Mouse (Mus musculus): Measurements from ENCODE around the gene Hist3h2ba. TPM values are rescaled to one million over a fixed set of nuclear protein-coding genes. Genes with fewer than 3 reads are reported as not detected.

Gene Hist3h2ba
- polyA plus RNA-seq, 1 experiment from 2014 or later, result 29.9 TPM

- Histone ChIP-seq H3K27ac (ENCODE audit: low read depth, low read length) (no peak overlapping the region), H3K36me3 (ENCODE audit: control insufficient read depth, insufficient read depth, low read length) (peaks cover 69% of the 10 kb centered on the region), H3K4me1 (ENCODE audit: control insufficient read depth, insufficient read depth, low read length) (peaks cover 12% of the 10 kb centered on the region), H3K27me3 (ENCODE audit: control insufficient read depth, insufficient read depth, low read length) (no peaks in the 10 kb centered on the region), H3K9me3 (ENCODE audit: control insufficient read depth, low read length) (no peaks in the 10 kb centered on the region), H3K4me3 (ENCODE audit: low read length) (no peak overlapping the region), H3K4me2 (replicated peaks; ENCODE audit: low read depth, low read length) (no peak overlapping the region), H3K9ac (ENCODE audit: low read depth, low read length) (no peak overlapping the region)
- ATAC-seq (ENCODE audit: low FRiP score, low TSS enrichment), result no peak
- WGBS, result 98% methylated on average over 7 of the region's 7 CpGs
These were observed 35.9 kb downstream of the Hist3h2ba start for GRCm38 (mm10) chr11:58984657-58985056.

GRCm38 (mm10) chr11:58985299-58985917, 36.7 kb downstream of the Hist3h2ba start:
- Histone ChIP-seq H3K4me3 (ENCODE audit: low read length) (no peak overlapping the region), H3K4me2 (replicated peaks; ENCODE audit: low read depth, low read length) (no peak overlapping the region), H3K9me3 (ENCODE audit: control insufficient read depth, low read length) (no peaks in the 10 kb centered on the region), H3K36me3 (ENCODE audit: control insufficient read depth, insufficient read depth, low read length) (peaks cover 76% of the 10 kb centered on the region), H3K27ac (ENCODE audit: low read depth, low read length) (no peak overlapping the region), H3K9ac (ENCODE audit: low read depth, low read length) (no peak overlapping the region), H3K27me3 (ENCODE audit: control insufficient read depth, insufficient read depth, low read length) (no peaks in the 10 kb centered on the region), H3K4me1 (ENCODE audit: control insufficient read depth, insufficient read depth, low read length) (peaks cover 4% of the 10 kb centered on the region)
- 88% methylated on average over 3 of the region's 3 CpGs for WGBS
- ATAC-seq (ENCODE audit: low FRiP score, low TSS enrichment), result no peak

- no peaks in the 10 kb centered on the region for H3K27me3 ChIP-seq (ENCODE audit: control insufficient read depth, insufficient read depth, low read length)
- no peaks in the 10 kb centered on the region for H3K4me1 ChIP-seq (ENCODE audit: control insufficient read depth, insufficient read depth, low read length)
- H3K9me3 ChIP-seq (ENCODE audit: control insufficient read depth, low read length), result no peaks in the 10 kb centered on the region
- no peak for ATAC-seq (ENCODE audit: low FRiP score, low TSS enrichment)
- WGBS, result 92% methylated on average over 4 of the region's 4 CpGs
- H3K36me3 ChIP-seq (ENCODE audit: control insufficient read depth, insufficient read depth, low read length), result peaks cover 64% of the 10 kb centered on the region
- no peak overlapping the region for H3K4me3 ChIP-seq (ENCODE audit: low read length)
- no peak overlapping the region for H3K4me2 ChIP-seq (replicated peaks; ENCODE audit: low read depth, low read length)
- H3K9ac ChIP-seq (ENCODE audit: low read depth, low read length), result no peak overlapping the region
- no peak overlapping the region for H3K27ac ChIP-seq (ENCODE audit: low read depth, low read length)
These were observed 40.4 kb downstream of the Hist3h2ba start for GRCm38 (mm10) chr11:58989166-58989565.

- no peak overlapping the region for H3K4me3 ChIP-seq (ENCODE audit: low read length)
- no peaks in the 10 kb centered on the region for H3K4me1 ChIP-seq (ENCODE audit: control insufficient read depth, insufficient read depth, low read length)
- no peaks in the 10 kb centered on the region for H3K27me3 ChIP-seq (ENCODE audit: control insufficient read depth, insufficient read depth, low read length)
- H3K36me3 ChIP-seq (ENCODE audit: control insufficient read depth, insufficient read depth, low read length), result peaks cover 55% of the 10 kb centered on the region
- WGBS, result 90% methylated on average over 17 of the region's 17 CpGs
- H3K9me3 ChIP-seq (ENCODE audit: control insufficient read depth, low read length), result no peaks in the 10 kb centered on the region
- no peak for ATAC-seq (ENCODE audit: low FRiP score, low TSS enrichment)
- H3K9ac ChIP-seq (ENCODE audit: low read depth, low read length), result no peak overlapping the region
- H3K27ac ChIP-seq (ENCODE audit: low read depth, low read length), result no peak overlapping the region
- H3K4me2 ChIP-seq (replicated peaks; ENCODE audit: low read depth, low read length), result no peak overlapping the region
These were observed 41.4 kb downstream of the Hist3h2ba start for GRCm38 (mm10) chr11:58990141-58990540.

- 80% methylated on average over 9 of the region's 9 CpGs for WGBS
- no peak for ATAC-seq (ENCODE audit: low FRiP score, low TSS enrichment)
These were observed 42.1 kb downstream of the Hist3h2ba start for GRCm38 (mm10) chr11:58990794-58991193.

DNA sequence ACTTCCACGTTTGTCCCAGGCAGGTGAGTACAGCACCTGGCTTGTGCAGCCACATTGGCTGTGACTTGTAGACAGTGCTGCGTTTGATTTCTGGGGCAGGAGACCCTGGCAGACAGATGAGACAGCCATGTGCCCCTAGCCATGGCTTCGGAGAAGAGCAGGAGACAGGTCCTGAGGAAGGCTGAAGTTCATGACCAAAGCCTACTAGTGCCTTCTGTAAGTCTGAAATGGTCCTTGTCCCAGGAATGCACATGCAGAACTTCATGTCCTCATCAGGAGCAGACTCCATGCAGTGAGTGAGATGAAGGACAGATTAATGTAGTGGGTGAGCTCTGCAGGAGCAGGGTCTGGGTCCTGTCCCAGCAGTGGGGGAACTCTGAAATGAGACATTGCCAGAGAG, 43.2 kb downstream of the Hist3h2ba start:
- no peak overlapping the region for H3K9ac ChIP-seq (ENCODE audit: low read depth, low read length)
- H3K9me3 ChIP-seq (ENCODE audit: control insufficient read depth, low read length), result no peaks in the 10 kb centered on the region
- ATAC-seq (ENCODE audit: low FRiP score, low TSS enrichment), result no peak
- H3K27ac ChIP-seq (ENCODE audit: low read depth, low read length), result no peak overlapping the region
- H3K27me3 ChIP-seq (ENCODE audit: control insufficient read depth, insufficient read depth, low read length), result peaks cover 3% of the 10 kb centered on the region
- no peak overlapping the region for H3K4me2 ChIP-seq (replicated peaks; ENCODE audit: low read depth, low read length)
- 78% methylated on average over 3 of the region's 3 CpGs for WGBS
- no peak overlapping the region for H3K4me3 ChIP-seq (ENCODE audit: low read length)
- H3K4me1 ChIP-seq (ENCODE audit: control insufficient read depth, insufficient read depth, low read length), result no peaks in the 10 kb centered on the region
- peaks cover 37% of the 10 kb centered on the region for H3K36me3 ChIP-seq (ENCODE audit: control insufficient read depth, insufficient read depth, low read length)

More at GRCm38 (mm10) chr11:58990794-58991193, 42.1 kb downstream of the Hist3h2ba start:
- Histone ChIP-seq H3K9ac (ENCODE audit: low read depth, low read length) (no peak overlapping the region), H3K27ac (ENCODE audit: low read depth, low read length) (no peak overlapping the region), H3K9me3 (ENCODE audit: control insufficient read depth, low read length) (no peaks in the 10 kb centered on the region), H3K36me3 (ENCODE audit: control insufficient read depth, insufficient read depth, low read length) (peaks cover 48% of the 10 kb centered on the region), H3K4me1 (ENCODE audit: control insufficient read depth, insufficient read depth, low read length) (no peaks in the 10 kb centered on the region), H3K27me3 (ENCODE audit: control insufficient read depth, insufficient read depth, low read length) (no peaks in the 10 kb centered on the region; the same call in 1 of the 2 replicates), H3K4me2 (replicated peaks; ENCODE audit: low read depth, low read length) (no peak overlapping the region), H3K4me3 (ENCODE audit: low read length) (no peak overlapping the region)

DNA sequence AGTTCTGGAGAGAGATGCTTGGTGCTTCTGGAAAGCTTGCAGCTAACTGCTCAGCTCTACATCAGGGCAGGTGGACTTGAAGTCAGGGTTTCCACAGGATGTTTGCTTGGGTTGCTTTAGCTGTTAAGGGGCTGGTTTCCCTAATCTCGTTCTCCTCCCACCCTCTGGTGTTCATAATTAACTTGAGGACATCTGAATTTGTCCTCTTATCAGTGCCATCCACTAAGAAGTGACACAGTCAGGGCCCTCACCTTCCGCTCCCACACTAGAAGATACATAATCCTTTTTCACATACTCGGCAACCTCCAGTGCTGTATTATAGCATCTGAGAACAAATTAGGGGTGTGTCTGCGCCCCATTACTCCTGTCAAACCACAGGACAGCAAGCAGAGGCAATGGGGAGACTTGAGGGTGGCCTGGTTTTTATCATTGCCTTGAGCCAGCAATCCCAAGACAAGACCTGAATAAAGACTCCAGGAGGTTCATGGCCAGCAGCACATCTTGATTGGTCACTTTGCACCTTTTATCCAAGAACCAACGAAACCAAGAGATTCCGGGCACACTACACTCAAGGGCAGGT, 44.5 kb downstream of the Hist3h2ba start:
- WGBS, result 80% methylated on average over 6 of the region's 6 CpGs
- Histone ChIP-seq H3K9ac (ENCODE audit: low read depth, low read length) (no peak overlapping the region), H3K4me3 (ENCODE audit: low read length) (no peak overlapping the region), H3K4me2 (replicated peaks; ENCODE audit: low read depth, low read length) (no peak overlapping the region), H3K9me3 (ENCODE audit: control insufficient read depth, low read length) (no peaks in the 10 kb centered on the region), H3K27ac (ENCODE audit: low read depth, low read length) (no peak overlapping the region), H3K4me1 (ENCODE audit: control insufficient read depth, insufficient read depth, low read length) (no peaks in the 10 kb centered on the region), H3K27me3 (ENCODE audit: control insufficient read depth, insufficient read depth, low read length) (peaks cover 3% of the 10 kb centered on the region), H3K36me3 (ENCODE audit: control insufficient read depth, insufficient read depth, low read length) (peaks cover 30% of the 10 kb centered on the region)
- ATAC-seq (ENCODE audit: low FRiP score, low TSS enrichment), result no peak

DNA sequence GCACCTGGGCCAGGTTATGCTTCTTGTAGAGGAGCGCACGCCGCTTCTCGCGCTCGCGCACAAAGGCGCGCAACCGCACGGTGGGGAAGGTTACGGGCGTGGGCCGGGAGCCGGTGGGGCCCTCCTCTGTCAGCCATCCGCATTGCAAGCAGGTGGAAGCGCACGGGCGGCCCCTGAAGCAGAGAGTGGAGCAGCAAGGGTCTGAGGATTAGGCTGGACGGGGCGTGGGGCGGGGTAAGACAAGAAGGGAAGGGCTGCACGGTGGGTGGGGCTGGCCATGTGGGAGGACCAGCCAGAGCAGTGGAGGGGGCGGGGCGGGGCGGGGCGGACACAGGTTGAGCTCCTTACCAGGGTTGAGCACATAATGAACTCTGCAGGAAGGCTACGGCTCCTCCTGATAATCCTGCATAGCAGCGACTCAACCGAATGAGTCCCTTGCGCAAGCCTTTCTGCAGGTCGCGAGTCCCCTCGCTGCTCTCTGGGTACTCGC, 45.7 kb downstream of the Hist3h2ba start:
- no peaks in the 10 kb centered on the region for H3K9me3 ChIP-seq (ENCODE audit: control insufficient read depth, low read length)
- peak overlapping the region; percentile 33 for H3K4me3 ChIP-seq (ENCODE audit: low read length)
- H3K4me1 ChIP-seq (ENCODE audit: control insufficient read depth, insufficient read depth, low read length), result no peaks in the 10 kb centered on the region
- H3K27me3 ChIP-seq (ENCODE audit: control insufficient read depth, insufficient read depth, low read length), result peaks cover 3% of the 10 kb centered on the region
- ATAC-seq (ENCODE audit: low FRiP score, low TSS enrichment), result peak; percentile 84
- peaks cover 18% of the 10 kb centered on the region; the same call in 1 of the 2 replicates for H3K36me3 ChIP-seq (ENCODE audit: control insufficient read depth, insufficient read depth, low read length)
- H3K27ac ChIP-seq (ENCODE audit: low read depth, low read length), result no peak overlapping the region
- peak overlapping the region; percentile 31; the same call in 1 of the 2 replicates for H3K9ac ChIP-seq (ENCODE audit: low read depth, low read length)
- WGBS, result 3% methylated on average over 31 of the region's 35 CpGs
- peak overlapping the region; percentile 62 for H3K4me2 ChIP-seq (replicated peaks; ENCODE audit: low read depth, low read length)

GRCm38 (mm10) chr11:58995061-58995806, 46.5 kb downstream of the Hist3h2ba start:
- 84% methylated on average over 9 of the region's 9 CpGs for WGBS
- ATAC-seq (ENCODE audit: low FRiP score, low TSS enrichment), result no peak
- H3K36me3 ChIP-seq (ENCODE audit: control insufficient read depth, insufficient read depth, low read length), result peaks cover 9% of the 10 kb centered on the region; the same call in 1 of the 2 replicates
- no peak overlapping the region for H3K27ac ChIP-seq (ENCODE audit: low read depth, low read length)
- H3K4me1 ChIP-seq (ENCODE audit: control insufficient read depth, insufficient read depth, low read length), result no peaks in the 10 kb centered on the region
- H3K4me2 ChIP-seq (replicated peaks; ENCODE audit: low read depth, low read length), result peak overlapping the region; percentile 62; the same call in 1 of the 2 replicates
- no peaks in the 10 kb centered on the region for H3K9me3 ChIP-seq (ENCODE audit: control insufficient read depth, low read length)
- peaks cover 3% of the 10 kb centered on the region for H3K27me3 ChIP-seq (ENCODE audit: control insufficient read depth, insufficient read depth, low read length)
- H3K9ac ChIP-seq (ENCODE audit: low read depth, low read length), result no peak overlapping the region
- no peak overlapping the region for H3K4me3 ChIP-seq (ENCODE audit: low read length)

All from kidney, embryonic 14.5 days (tissue).